Mouse (Mus musculus): ENCODE data around the gene Lrp10. TPM values are rescaled to one million over a fixed set of nuclear protein-coding genes. Genes with fewer than 3 reads are reported as not detected.

Lrp10 gene
- polyA plus RNA-seq, 1 experiment from 2014 or later, result 41.3 TPM

GRCm38 (mm10) chr14:54440538-54440937 lies 23.4 kb upstream of the Lrp10 start:
- ATAC-seq (replicated peaks; ENCODE audit: low FRiP score) (no peak), DNase-seq (ENCODE audit: low spot score) (no peak)
- H3K4me3 ChIP-seq (ENCODE audit: low read depth, low read length), result no peak overlapping the region
- peaks cover 4% of the 10 kb centered on the region; the same call in 1 of the 2 replicates for H3K27me3 ChIP-seq (replicated peaks; ENCODE audit: control insufficient read depth, insufficient read depth, low read length)
- H3K9ac ChIP-seq (ENCODE audit: low read depth, low read length), result no peak overlapping the region
- no peaks in the 10 kb centered on the region for H3K9me3 ChIP-seq (ENCODE audit: control insufficient read depth, low read length)
- H3K36me3 ChIP-seq (ENCODE audit: control insufficient read depth, insufficient read depth, low read length), result peaks cover 16% of the 10 kb centered on the region
- H3K4me1 ChIP-seq (replicated peaks; ENCODE audit: control insufficient read depth, insufficient read depth, low read length), result peaks cover 12% of the 10 kb centered on the region
- H3K27ac ChIP-seq (ENCODE audit: low read depth, low read length), result no peak overlapping the region
- 90% methylated on average over 14 of the region's 14 CpGs for WGBS
- no peak overlapping the region for H3K4me2 ChIP-seq

- 69% methylated on average over 4 of the region's 4 CpGs for WGBS
- no peak for ATAC-seq (replicated peaks; ENCODE audit: low FRiP score)
- H3K36me3 ChIP-seq (ENCODE audit: control insufficient read depth, insufficient read depth, low read length), result peaks cover 11% of the 10 kb centered on the region
These were observed 22.6 kb upstream of the Lrp10 start for GRCm38 (mm10) chr14:54441365-54441764.

GRCm38 (mm10) chr14:54442548-54442947 lies 21.4 kb upstream of the Lrp10 start:
- Histone ChIP-seq H3K4me3 (ENCODE audit: low read depth, low read length) (no peak overlapping the region), H3K4me2 (no peak overlapping the region), H3K9me3 (ENCODE audit: control insufficient read depth, low read length) (no peaks in the 10 kb centered on the region), H3K36me3 (ENCODE audit: control insufficient read depth, insufficient read depth, low read length) (peaks cover 11% of the 10 kb centered on the region), H3K27me3 (replicated peaks; ENCODE audit: control insufficient read depth, insufficient read depth, low read length) (peaks cover 4% of the 10 kb centered on the region; the same call in 1 of the 2 replicates), H3K9ac (ENCODE audit: low read depth, low read length) (no peak overlapping the region), H3K27ac (ENCODE audit: low read depth, low read length) (no peak overlapping the region), H3K4me1 (replicated peaks; ENCODE audit: control insufficient read depth, insufficient read depth, low read length) (peaks cover 16% of the 10 kb centered on the region)
- 64% methylated on average over 3 of the region's 3 CpGs for WGBS
- no peak for ATAC-seq (replicated peaks; ENCODE audit: low FRiP score)
- no peak for DNase-seq (ENCODE audit: low spot score)

More at GRCm38 (mm10) chr14:54441365-54441764, 22.6 kb upstream of the Lrp10 start:
- Histone ChIP-seq H3K4me2 (no peak overlapping the region), H3K27me3 (replicated peaks; ENCODE audit: control insufficient read depth, insufficient read depth, low read length) (peaks cover 4% of the 10 kb centered on the region; the same call in 1 of the 2 replicates), H3K9ac (ENCODE audit: low read depth, low read length) (no peak overlapping the region), H3K27ac (ENCODE audit: low read depth, low read length) (no peak overlapping the region), H3K9me3 (ENCODE audit: control insufficient read depth, low read length) (no peaks in the 10 kb centered on the region), H3K4me3 (ENCODE audit: low read depth, low read length) (no peak overlapping the region), H3K4me1 (replicated peaks; ENCODE audit: control insufficient read depth, insufficient read depth, low read length) (peaks cover 16% of the 10 kb centered on the region)
- no peak for DNase-seq (ENCODE audit: low spot score)

GRCm38 (mm10) chr14:54443196-54443595 lies 20.7 kb upstream of the Lrp10 start:
- H3K9me3 ChIP-seq (ENCODE audit: control insufficient read depth, low read length), result no peaks in the 10 kb centered on the region
- 43% methylated on average over 3 of the region's 3 CpGs for WGBS
- no peak overlapping the region for H3K27ac ChIP-seq (ENCODE audit: low read depth, low read length)
- no peak for DNase-seq (ENCODE audit: low spot score)
- ATAC-seq (replicated peaks; ENCODE audit: low FRiP score), result peak; percentile 30; the same call in 1 of the 2 replicates
- H3K9ac ChIP-seq (ENCODE audit: low read depth, low read length), result no peak overlapping the region
- H3K4me2 ChIP-seq, result no peak overlapping the region
- peaks cover 16% of the 10 kb centered on the region for H3K4me1 ChIP-seq (replicated peaks; ENCODE audit: control insufficient read depth, insufficient read depth, low read length)
- peaks cover 4% of the 10 kb centered on the region; the same call in 1 of the 2 replicates for H3K27me3 ChIP-seq (replicated peaks; ENCODE audit: control insufficient read depth, insufficient read depth, low read length)
- H3K36me3 ChIP-seq (ENCODE audit: control insufficient read depth, insufficient read depth, low read length), result peaks cover 10% of the 10 kb centered on the region
- no peak overlapping the region for H3K4me3 ChIP-seq (ENCODE audit: low read depth, low read length)

- Histone ChIP-seq H3K27ac (ENCODE audit: low read depth, low read length) (no peak overlapping the region), H3K9me3 (ENCODE audit: control insufficient read depth, low read length) (no peaks in the 10 kb centered on the region), H3K4me3 (ENCODE audit: low read depth, low read length) (no peak overlapping the region), H3K4me1 (replicated peaks; ENCODE audit: control insufficient read depth, insufficient read depth, low read length) (peaks cover 20% of the 10 kb centered on the region), H3K4me2 (no peak overlapping the region), H3K36me3 (ENCODE audit: control insufficient read depth, insufficient read depth, low read length) (peaks cover 9% of the 10 kb centered on the region; the same call in 1 of the 2 replicates), H3K27me3 (replicated peaks; ENCODE audit: control insufficient read depth, insufficient read depth, low read length) (peaks cover 4% of the 10 kb centered on the region; the same call in 1 of the 2 replicates), H3K9ac (ENCODE audit: low read depth, low read length) (no peak overlapping the region)
- 71% methylated on average over 15 of the region's 15 CpGs for WGBS
- ATAC-seq (replicated peaks; ENCODE audit: low FRiP score) (no peak), DNase-seq (ENCODE audit: low spot score) (no peak)
These were observed 20.0 kb upstream of the Lrp10 start for GRCm38 (mm10) chr14:54443712-54444618.

GRCm38 (mm10) chr14:54445476-54445875 lies 18.5 kb upstream of the Lrp10 start:
- H3K4me2 ChIP-seq, result peak overlapping the region; percentile 5; the same call in 1 of the 2 replicates
- H3K9me3 ChIP-seq (ENCODE audit: control insufficient read depth, low read length), result no peaks in the 10 kb centered on the region
- WGBS, result 45% methylated on average over 3 of the region's 3 CpGs
- no peak overlapping the region for H3K27ac ChIP-seq (ENCODE audit: low read depth, low read length)
- peak; percentile 27 for ATAC-seq (replicated peaks; ENCODE audit: low FRiP score)
- no peak overlapping the region for H3K4me3 ChIP-seq (ENCODE audit: low read depth, low read length)
- H3K27me3 ChIP-seq (replicated peaks; ENCODE audit: control insufficient read depth, insufficient read depth, low read length), result peaks cover 4% of the 10 kb centered on the region; the same call in 1 of the 2 replicates
- peaks cover 20% of the 10 kb centered on the region for H3K4me1 ChIP-seq (replicated peaks; ENCODE audit: control insufficient read depth, insufficient read depth, low read length)
- 0 out of 2 replicates have a peak, but pooled peaks cover 3% of the 10 kb centered on the region for H3K36me3 ChIP-seq (ENCODE audit: control insufficient read depth, insufficient read depth, low read length)
- no peak for DNase-seq (ENCODE audit: low spot score)
- H3K9ac ChIP-seq (ENCODE audit: low read depth, low read length), result peak overlapping the region; percentile 35

- H3K9ac ChIP-seq (ENCODE audit: low read depth, low read length), result no peak overlapping the region
- H3K27me3 ChIP-seq (replicated peaks; ENCODE audit: control insufficient read depth, insufficient read depth, low read length), result no peaks in the 10 kb centered on the region
- H3K4me3 ChIP-seq (ENCODE audit: low read depth, low read length), result no peak overlapping the region
- DNase-seq (ENCODE audit: low spot score), result no peak
- no peaks in the 10 kb centered on the region for H3K36me3 ChIP-seq (ENCODE audit: control insufficient read depth, insufficient read depth, low read length)
- H3K4me2 ChIP-seq, result no peak overlapping the region
- WGBS, result 77% methylated on average over 9 of the region's 9 CpGs
- ATAC-seq (replicated peaks; ENCODE audit: low FRiP score), result no peak
- H3K9me3 ChIP-seq (ENCODE audit: control insufficient read depth, low read length), result no peaks in the 10 kb centered on the region
- H3K4me1 ChIP-seq (replicated peaks; ENCODE audit: control insufficient read depth, insufficient read depth, low read length), result peaks cover 6% of the 10 kb centered on the region
- no peak overlapping the region for H3K27ac ChIP-seq (ENCODE audit: low read depth, low read length)
These were observed 10.4 kb upstream of the Lrp10 start for GRCm38 (mm10) chr14:54453566-54453965.

- ATAC-seq (replicated peaks; ENCODE audit: low FRiP score) (no peak), DNase-seq (ENCODE audit: low spot score) (no peak)
- Histone ChIP-seq H3K4me2 (no peak overlapping the region), H3K27me3 (replicated peaks; ENCODE audit: control insufficient read depth, insufficient read depth, low read length) (no peaks in the 10 kb centered on the region), H3K36me3 (ENCODE audit: control insufficient read depth, insufficient read depth, low read length) (no peaks in the 10 kb centered on the region), H3K4me3 (ENCODE audit: low read depth, low read length) (no peak overlapping the region), H3K9me3 (ENCODE audit: control insufficient read depth, low read length) (no peaks in the 10 kb centered on the region), H3K9ac (ENCODE audit: low read depth, low read length) (no peak overlapping the region), H3K4me1 (replicated peaks; ENCODE audit: control insufficient read depth, insufficient read depth, low read length) (peaks cover 3% of the 10 kb centered on the region), H3K27ac (ENCODE audit: low read depth, low read length) (no peak overlapping the region)
- 64% methylated on average over 11 of the region's 11 CpGs for WGBS
These were observed 9.0 kb upstream of the Lrp10 start for GRCm38 (mm10) chr14:54454669-54455528.
